Mouse (Mus musculus) forebrain, embryonic 10.5 days (tissue): ENCODE data around the gene Urm1. TPM values are rescaled to one million over a fixed set of nuclear protein-coding genes. Genes with fewer than 3 reads are reported as not detected.

ENCODE experiments used
- DNase-seq: peaks from one replicate; pipeline ENCODE4 v3.0.0-alpha.2; 2017; ENCODE audit warnings: low spot score; ENCODE audit errors: extremely low spot score
- H3K27ac ChIP-seq: fragments of 300-500 bp; sonication (generic); 2 replicates; pipeline ENCODE4 v1.5.1; 2016; ENCODE audit warnings: mild to moderate bottlenecking
- H3K27me3 ChIP-seq: fragments of 300-500 bp; sonication (generic); 2 replicates; pipeline ENCODE4 v1.6.1; 2016; ENCODE audit warnings: mild to moderate bottlenecking; ENCODE audit not compliant: poor library complexity, severe bottlenecking
- H3K36me3 ChIP-seq: fragments of 300-500 bp; sonication (generic); replicated peaks from 2 replicates; pipeline ENCODE4 v1.6.1; 2016; ENCODE audit warnings: mild to moderate bottlenecking, moderate library complexity
- H3K4me1 ChIP-seq: fragments of 300-500 bp; sonication (generic); 2 replicates; pipeline ENCODE4 v1.6.1; 2016
- H3K4me3 ChIP-seq: fragments of 300-500 bp; sonication (generic); 2 replicates; pipeline ENCODE4 v1.5.1; 2016; ENCODE audit warnings: mild to moderate bottlenecking, moderate library complexity
- H3K9me3 ChIP-seq: fragments of 300-500 bp; sonication (generic); 2 replicates; pipeline ENCODE4 v1.6.1; 2016; ENCODE audit warnings: mild to moderate bottlenecking, moderate library complexity
- WGBS: fragments of 180-500 bp; shearing (Covaris S2); methylation state at CpG from one replicate; pipeline ENCODE4 v1.1.7; 2016; 5-methylcytosine and 5-hydroxymethylcytosine counted together
- polyA plus RNA-seq: library from polyadenylated mRNA; unstranded; fragments of >200 nt; fragmentation: Nextera tagmentation; extraction: Ambion mirVana; gene quantifications from 2 replicates; pipeline ENCODE4 v1.2.1, GENCODE M21; 2016

Urm1 gene
- polyA plus RNA-seq, 1 experiment from 2014 or later: 15.9 TPM

DNA sequence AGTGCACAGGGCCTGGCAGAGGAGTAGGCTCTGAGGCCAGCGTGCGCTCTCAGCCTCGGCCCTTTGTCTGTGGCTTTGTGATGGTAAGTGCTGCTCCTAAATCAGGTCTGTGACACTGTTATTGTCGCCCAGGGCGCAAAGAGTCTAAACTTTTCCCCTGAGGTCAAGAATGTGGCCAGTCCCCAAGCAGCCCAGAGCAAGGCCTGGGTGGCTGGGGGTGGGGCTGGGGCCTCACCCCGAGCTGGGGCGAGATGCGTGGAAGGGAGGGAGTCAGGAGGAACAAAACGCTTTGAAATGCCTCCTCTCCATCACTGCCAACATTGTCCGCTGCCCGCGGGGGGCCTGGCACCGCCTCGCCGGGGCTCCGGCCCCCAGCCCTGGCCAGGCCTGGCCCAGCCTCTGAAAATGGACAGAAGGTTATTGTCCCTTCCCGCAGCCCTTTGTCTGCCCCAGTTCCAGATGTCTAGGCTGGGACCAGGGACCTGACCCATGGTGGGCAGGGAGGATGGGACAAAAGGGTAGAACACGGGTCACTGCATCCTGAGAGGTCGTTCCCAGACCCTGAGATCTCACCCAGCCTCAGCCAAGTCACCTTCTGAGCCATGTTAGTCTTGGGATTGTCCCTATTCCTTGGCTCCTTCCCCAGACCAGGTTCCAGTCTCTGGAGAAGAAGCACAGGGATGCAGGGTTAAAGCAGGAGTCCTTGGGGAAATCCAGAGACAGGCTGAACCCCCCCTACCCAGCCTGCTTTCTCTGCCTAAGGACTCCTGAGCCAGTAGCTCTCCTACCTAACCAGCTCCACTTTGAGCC, 36.8 kb downstream of the Urm1 start:
- H3K36me3 ChIP-seq: no peaks in the 10 kb centered on the region
- H3K27me3 ChIP-seq: peaks cover 85% of the 10 kb centered on the region
- H3K27ac ChIP-seq: peak overlapping the region; percentile 79
- peaks cover 46% of the 10 kb centered on the region for H3K4me1 ChIP-seq
- peak; percentile 49 for DNase-seq
- peak overlapping the region; percentile 23; the same call in 1 of the 2 replicates for H3K4me3 ChIP-seq
- H3K9me3 ChIP-seq: no peaks in the 10 kb centered on the region
- WGBS: 6% methylated on average over 19 of the region's 19 CpGs

DNA sequence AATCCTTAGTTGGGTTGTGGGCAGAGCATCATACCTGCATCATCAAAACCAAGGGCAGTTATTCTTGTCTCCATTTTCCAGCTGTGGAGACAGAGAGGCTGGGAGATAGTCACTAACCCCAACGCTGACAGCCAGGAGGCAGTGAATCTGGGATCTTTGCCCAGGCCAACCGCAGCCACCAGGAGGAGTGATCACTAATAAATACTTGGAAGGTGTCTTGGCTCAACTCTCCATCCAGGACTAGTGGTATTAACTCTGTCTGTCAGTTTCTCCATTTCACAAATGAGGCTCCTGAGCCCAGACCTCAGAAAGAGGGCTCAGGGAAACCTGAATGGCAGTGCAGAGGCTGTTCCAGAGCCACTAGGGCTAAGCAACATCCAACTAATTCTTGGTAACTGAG, 37.5 kb downstream of the Urm1 start:
- H3K36me3 ChIP-seq: no peaks in the 10 kb centered on the region
- no peak overlapping the region for H3K4me3 ChIP-seq
- H3K27ac ChIP-seq: no peak overlapping the region
- 49% methylated on average over 2 of the region's 2 CpGs for WGBS
- DNase-seq: no peak
- peaks cover 78% of the 10 kb centered on the region for H3K27me3 ChIP-seq
- H3K9me3 ChIP-seq: no peaks in the 10 kb centered on the region
- H3K4me1 ChIP-seq: peaks cover 46% of the 10 kb centered on the region

DNA sequence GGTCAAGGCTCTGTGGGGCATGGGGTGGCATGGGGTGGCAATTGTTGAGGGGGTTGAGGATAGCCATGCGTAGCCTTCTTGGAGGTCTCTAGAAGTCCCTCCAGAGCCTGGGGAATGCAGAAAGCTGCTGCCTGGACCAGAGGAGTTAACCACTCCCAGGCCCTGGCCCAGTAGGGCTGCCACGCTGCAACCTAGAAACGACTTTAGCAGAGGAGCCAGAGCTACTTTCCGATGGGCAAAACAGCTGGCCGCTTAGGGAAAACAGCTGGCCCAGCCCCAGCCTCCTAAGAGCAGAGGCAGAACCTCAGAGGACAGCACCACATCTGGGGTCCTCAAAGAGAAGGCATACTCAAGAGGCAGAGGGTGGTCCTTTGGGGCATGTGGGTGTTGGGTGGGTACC, 38.1 kb downstream of the Urm1 start:
- no peak for DNase-seq
- H3K4me1 ChIP-seq: peaks cover 43% of the 10 kb centered on the region
- no peaks in the 10 kb centered on the region for H3K36me3 ChIP-seq
- 81% methylated on average over 5 of the region's 5 CpGs for WGBS
- no peak overlapping the region for H3K4me3 ChIP-seq
- H3K27me3 ChIP-seq: peaks cover 75% of the 10 kb centered on the region
- H3K9me3 ChIP-seq: no peaks in the 10 kb centered on the region
- no peak overlapping the region for H3K27ac ChIP-seq

DNA sequence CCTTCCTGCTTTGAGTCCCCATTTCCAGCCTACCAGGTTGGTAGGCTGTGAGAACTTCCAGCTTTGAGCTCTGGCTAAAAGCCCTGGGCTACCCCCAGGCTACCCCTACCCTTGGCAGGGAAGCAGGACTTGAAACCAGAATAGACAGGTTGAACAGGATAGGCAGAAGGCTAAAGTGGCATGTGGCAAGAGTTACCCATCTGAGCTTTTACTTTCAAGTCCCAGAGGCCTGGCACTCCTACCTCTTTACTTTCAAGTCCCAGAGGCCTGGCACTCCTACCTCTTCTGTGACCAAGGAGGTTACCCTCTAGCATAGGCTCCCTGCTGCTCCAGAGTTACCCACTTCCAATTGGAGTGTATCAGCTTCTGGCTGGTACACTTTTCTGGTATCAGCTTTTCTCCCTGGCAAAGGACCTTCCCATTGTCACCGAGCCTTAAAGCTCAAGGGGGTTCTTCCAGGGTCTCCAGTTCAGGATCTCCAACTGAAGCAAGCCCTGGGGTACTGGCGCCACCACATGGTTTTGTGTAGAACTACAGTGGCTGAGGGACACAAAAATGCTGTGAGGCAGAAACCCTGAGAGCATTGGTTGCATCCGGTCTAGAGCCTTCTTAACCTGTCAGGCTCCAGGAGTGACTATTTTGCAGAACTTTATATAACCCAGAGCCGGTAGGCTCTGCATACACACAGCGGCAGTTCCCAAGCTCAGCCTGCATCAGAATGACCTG, 39.0 kb downstream of the Urm1 start:
- Histone ChIP-seq H3K27me3 (peaks cover 75% of the 10 kb centered on the region), H3K4me3 (no peak overlapping the region), H3K4me1 (peaks cover 34% of the 10 kb centered on the region), H3K9me3 (no peaks in the 10 kb centered on the region), H3K27ac (no peak overlapping the region), H3K36me3 (no peaks in the 10 kb centered on the region)
- DNase-seq: peak; percentile 71
- WGBS: 13% methylated on average over 5 of the region's 5 CpGs

DNA sequence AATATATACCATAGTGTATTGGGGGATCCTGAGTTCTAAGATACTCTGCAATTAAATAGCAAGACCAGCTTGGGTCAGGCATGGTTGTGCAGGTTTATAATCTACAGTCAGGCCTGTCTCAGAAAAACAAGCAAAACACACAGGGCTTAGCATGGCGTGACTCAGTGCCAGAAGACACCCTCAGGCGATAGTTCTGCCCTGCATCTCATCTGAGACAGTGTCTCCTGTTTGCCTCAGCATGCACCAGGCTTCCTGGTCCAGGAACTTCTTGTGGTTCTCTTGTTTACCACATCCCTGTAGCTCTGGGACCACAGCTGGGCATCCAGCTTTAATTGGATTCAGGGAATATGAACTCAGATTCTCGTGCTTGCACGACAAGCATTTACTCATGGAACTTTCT, 45.2 kb downstream of the Urm1 start:
- Histone ChIP-seq H3K36me3 (no peaks in the 10 kb centered on the region), H3K27ac (no peak overlapping the region), H3K4me1 (peaks cover 17% of the 10 kb centered on the region), H3K9me3 (no peaks in the 10 kb centered on the region), H3K4me3 (no peak overlapping the region), H3K27me3 (peaks cover 61% of the 10 kb centered on the region)
- no peak for DNase-seq
- WGBS: 81% methylated on average over 4 of the region's 4 CpGs

DNA sequence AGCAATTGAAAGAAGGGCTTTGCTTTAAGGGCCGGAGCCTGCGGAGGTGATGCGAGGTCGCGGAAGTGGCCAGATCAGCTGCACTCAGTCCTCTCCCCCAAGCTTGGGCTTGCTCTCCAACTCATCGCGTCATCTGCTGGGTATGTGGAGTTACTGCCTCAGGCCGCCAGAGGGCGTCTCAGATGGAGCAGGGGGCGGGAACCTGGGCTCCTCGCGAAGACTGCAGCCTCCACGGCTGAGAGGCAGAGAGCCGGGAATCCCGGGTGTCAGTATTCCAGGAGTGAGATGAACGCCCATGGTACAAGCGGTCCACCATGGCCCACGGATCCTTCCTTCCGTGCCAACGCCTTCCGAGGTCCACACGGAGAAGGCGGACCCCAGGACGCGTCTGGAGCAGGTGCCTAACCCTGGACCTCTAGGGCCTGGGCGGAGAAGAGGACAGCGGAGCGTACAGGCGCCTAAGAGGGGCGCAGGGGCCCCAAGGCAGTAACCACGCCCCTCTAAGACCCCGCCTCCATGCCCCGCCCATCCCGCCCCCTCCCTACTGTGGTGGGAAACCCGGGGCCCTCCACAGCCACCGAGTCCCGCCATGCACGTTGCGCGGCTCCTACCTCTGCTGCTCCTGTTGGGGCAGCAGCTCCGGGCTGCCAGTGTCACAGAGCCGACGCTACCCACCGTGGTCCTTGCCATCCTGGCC, 49.2 kb downstream of the Urm1 start, which contains the start of gene Cercam:
Cercam (plus strand) TSS at position 216 of the 697 bp plus-strand sequence.
- peak within 1 kb of the TSS; percentile 68 for H3K4me3 ChIP-seq
- H3K27ac ChIP-seq: peak within 1 kb of the TSS; percentile 87
- under 1% methylated on average over 43 of the region's 44 CpGs for WGBS
- peaks cover 26% of the 10 kb centered on the region for H3K4me1 ChIP-seq
- peaks cover 54% of the 10 kb centered on the region for H3K27me3 ChIP-seq
- peak; percentile 90 for DNase-seq
- no peaks in the 10 kb centered on the region for H3K9me3 ChIP-seq
- H3K36me3 ChIP-seq: no peaks in the 10 kb centered on the region; the same call in 1 of the 2 replicates

DNA sequence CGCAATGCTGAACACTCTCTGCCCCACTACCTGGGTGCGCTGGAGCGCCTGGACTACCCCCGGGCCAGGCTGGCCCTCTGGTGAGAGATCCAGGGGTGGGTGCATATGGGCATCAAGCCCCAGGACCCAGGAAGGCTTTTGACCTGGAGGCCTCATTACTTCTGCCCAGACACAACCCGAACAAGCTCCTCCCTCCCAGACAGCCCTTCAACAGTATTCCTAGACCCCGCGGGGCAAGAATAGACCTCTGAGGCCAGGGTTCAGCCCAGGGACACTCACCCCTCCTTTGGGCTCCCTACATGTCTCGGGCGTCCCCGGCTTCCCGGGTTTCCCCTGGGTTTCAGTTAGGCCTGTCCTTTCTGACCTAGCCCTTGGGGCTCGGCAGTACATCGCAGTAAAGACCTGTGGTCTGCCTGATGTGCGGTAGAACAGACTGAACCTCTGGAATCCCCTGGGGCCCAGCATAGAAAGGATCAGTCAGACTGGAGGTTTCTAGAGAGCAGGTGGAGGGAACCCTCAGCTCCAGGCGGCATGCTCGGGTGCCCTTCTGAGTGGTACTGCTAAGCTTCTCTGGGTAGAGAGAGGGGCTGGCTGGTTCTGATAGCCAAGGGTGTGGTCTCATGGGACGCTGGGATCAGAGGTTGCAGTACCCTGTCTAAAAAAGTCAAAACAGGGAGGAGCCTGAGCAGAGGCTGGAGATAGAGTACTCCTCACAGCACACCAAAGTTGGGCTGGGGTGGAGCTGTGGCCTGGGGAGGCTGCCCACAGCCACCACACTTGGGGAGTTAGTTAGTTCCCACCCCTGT, 50.0 kb downstream of the Urm1 start:
- WGBS: 2% methylated on average over 17 of the region's 17 CpGs
- Histone ChIP-seq H3K9me3 (no peaks in the 10 kb centered on the region), H3K27me3 (peaks cover 46% of the 10 kb centered on the region), H3K36me3 (no peaks in the 10 kb centered on the region; the same call in 1 of the 2 replicates), H3K4me1 (peaks cover 26% of the 10 kb centered on the region), H3K4me3 (peak overlapping the region; percentile 68), H3K27ac (peak overlapping the region; percentile 87)
- no peak for DNase-seq

DNA sequence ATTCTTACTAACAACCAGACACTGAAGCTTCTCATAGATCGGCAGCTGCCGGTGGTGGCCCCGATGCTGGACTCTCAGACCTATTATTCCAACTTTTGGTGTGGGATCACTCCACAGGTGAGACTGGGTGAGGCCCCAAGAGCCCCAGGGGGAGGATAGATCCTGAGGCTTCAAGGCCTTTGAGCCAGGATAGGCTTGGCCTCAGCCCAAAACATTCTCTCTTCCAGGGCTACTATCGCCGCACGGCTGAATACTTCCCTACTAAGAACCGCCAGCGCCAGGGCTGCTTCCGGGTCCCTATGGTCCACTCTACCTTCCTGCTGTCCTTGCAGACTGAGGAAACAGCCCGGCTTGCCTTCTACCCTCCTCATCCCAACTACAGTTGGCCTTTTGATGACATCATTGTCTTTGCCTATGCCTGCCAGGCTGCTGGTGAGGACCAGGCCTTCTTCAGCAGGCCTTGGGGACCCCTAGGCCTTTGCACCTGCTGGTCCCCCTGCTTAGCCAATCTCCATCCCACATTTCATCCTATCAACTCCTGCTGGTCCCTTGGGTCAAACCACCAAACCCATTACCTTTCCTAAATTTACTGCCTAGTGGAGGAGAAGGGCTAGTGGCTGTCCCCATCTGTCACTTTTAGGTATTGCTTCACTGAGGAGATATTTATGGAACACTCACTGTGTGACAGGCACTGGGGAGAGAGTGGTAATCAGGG, 52.9 kb downstream of the Urm1 start:
- Histone ChIP-seq H3K9me3 (no peaks in the 10 kb centered on the region), H3K27me3 (peaks cover 34% of the 10 kb centered on the region), H3K36me3 (peaks cover 9% of the 10 kb centered on the region), H3K4me1 (peaks cover 26% of the 10 kb centered on the region), H3K27ac (no peak overlapping the region), H3K4me3 (no peak overlapping the region)
- WGBS: 92% methylated on average over 10 of the region's 10 CpGs
- no peak for DNase-seq

DNA sequence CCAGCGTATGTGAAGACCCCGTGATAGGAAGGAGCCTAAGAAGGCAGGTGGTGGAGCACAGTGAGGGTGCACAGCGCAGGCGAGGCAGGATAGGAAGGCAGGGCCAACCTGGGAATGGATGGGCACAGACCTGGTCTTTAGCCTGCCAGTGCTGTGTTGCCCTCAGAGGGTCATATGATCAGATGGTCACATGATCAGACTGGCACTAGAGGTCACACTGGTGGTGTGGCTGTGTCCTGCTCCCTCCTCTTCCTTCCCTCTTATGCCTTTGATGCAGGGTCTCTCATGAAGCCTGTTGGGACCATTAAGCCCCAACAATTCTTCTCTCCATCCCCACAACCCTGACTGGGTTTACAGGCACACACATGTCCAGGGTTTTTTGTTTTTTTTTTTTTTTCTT, 53.9 kb downstream of the Urm1 start:
- H3K4me1 ChIP-seq: peaks cover 26% of the 10 kb centered on the region
- 86% methylated on average over 4 of the region's 4 CpGs for WGBS
- no peaks in the 10 kb centered on the region for H3K9me3 ChIP-seq
- peaks cover 12% of the 10 kb centered on the region for H3K36me3 ChIP-seq
- no peak for DNase-seq
- H3K4me3 ChIP-seq: no peak overlapping the region
- H3K27me3 ChIP-seq: peaks cover 28% of the 10 kb centered on the region
- no peak overlapping the region for H3K27ac ChIP-seq

DNA sequence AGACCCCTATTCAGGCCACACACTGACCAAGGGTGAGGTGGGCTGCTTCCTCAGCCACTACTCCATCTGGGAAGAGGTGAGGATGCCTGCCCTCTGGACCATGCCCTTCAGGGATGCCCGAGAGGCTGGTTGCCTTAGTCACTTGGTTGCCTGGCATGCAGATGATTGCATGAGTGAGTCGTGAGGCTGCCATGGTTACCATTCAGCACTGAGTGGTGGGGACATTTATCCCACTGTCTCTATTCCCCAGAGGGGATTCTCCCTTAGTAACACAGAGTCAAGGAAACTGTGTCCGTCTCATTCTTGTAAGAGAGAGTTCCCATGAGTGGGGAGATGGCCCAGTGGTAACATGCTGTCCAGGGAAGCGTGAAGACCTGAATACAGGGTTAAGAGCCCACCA, 58.2 kb downstream of the Urm1 start:
- no peak for DNase-seq
- Histone ChIP-seq H3K27me3 (0 out of 2 replicates have a peak, but pooled peaks cover 3% of the 10 kb centered on the region), H3K36me3 (peaks cover 26% of the 10 kb centered on the region), H3K4me3 (no peak overlapping the region), H3K27ac (no peak overlapping the region), H3K4me1 (peaks cover 4% of the 10 kb centered on the region; the same call in 1 of the 2 replicates), H3K9me3 (no peaks in the 10 kb centered on the region)
- 80% methylated on average over 4 of the region's 4 CpGs for WGBS

DNA sequence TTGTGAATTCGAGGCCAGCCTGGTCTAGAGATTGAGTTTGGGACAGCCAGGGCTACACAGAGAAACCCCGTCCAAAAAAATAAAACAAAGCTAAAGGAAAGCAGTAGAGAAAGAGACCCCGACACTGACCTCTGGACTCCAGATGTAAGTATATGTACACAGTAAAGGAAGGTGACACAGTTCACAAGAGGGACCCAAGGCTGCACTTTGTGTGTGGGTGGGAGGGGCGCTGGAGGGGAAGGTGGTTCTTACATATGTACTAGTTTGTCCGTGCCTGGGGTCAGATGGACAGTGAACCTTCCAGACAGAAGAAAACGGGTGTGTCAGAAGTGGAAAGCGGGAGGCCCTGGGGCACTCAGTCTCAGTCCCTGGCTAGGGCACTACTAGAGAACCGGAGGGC, 59.3 kb downstream of the Urm1 start:
- Histone ChIP-seq H3K4me3 (no peak overlapping the region), H3K9me3 (no peaks in the 10 kb centered on the region), H3K36me3 (peaks cover 26% of the 10 kb centered on the region), H3K27me3 (0 out of 2 replicates have a peak, but pooled peaks cover 3% of the 10 kb centered on the region), H3K27ac (no peak overlapping the region), H3K4me1 (peaks cover 4% of the 10 kb centered on the region; the same call in 1 of the 2 replicates)
- WGBS: 80% methylated on average over 8 of the region's 8 CpGs
- DNase-seq: no peak
